In genomic region chr17:47064592-47065306, GRCm38 (mm10) we compare ENCODE assay signal across 10 mouse cellular contexts. TPM values are rescaled to one million over a fixed set of nuclear protein-coding genes. Genes with fewer than 3 reads are reported as not detected.
DNase-seq lines count a peak whose midpoint lies in the region; ATAC-seq and TF ChIP-seq lines count a peak whose summit lies in the region.
"Had no signal": no experiment of that assay in that cellular context is flagged by ENCODE, and none has a peak within 500 bp of the region (broad histone marks: within the 10 kb centered on the region; RNA-seq: fewer than 3 reads in every experiment).

No protein-coding gene starts in this region.

- no peak overlapping the region for H3K27ac ChIP-seq in kidney, embryonic 14.5 days (ENCODE audit: low read depth, low read length)
- no peak overlapping the region for H3K27ac ChIP-seq in midbrain, embryonic 10.5 days (replicated peaks)

- H3K36me3 ChIP-seq in kidney, embryonic 14.5 days (ENCODE audit: control insufficient read depth, insufficient read depth, low read length), result no peaks in the 10 kb centered on the region
- H3K36me3 ChIP-seq in myocyte (ENCODE audit: control insufficient read depth, insufficient read depth), result no peaks in the 10 kb centered on the region
- H3K36me3 ChIP-seq in midbrain, embryonic 10.5 days, result no peaks in the 10 kb centered on the region

- H3K27me3 ChIP-seq in kidney, embryonic 14.5 days (ENCODE audit: control insufficient read depth, insufficient read depth, low read length), result no peaks in the 10 kb centered on the region
- H3K27me3 ChIP-seq in myocyte (ENCODE audit: control insufficient read depth, insufficient read depth, insufficient read length), result no peaks in the 10 kb centered on the region
- no peaks in the 10 kb centered on the region for H3K27me3 ChIP-seq in midbrain, embryonic 10.5 days (ENCODE audit: low read depth, poor library complexity, severe bottlenecking)

- H3K9me3 ChIP-seq in kidney, embryonic 14.5 days (ENCODE audit: control insufficient read depth, low read length), result no peaks in the 10 kb centered on the region
- H3K9me3 ChIP-seq in midbrain, embryonic 10.5 days (replicated peaks), result 0 out of 2 replicates have a peak, but pooled peaks cover 5% of the 10 kb centered on the region

- peak; percentile 28 for DNase-seq in kidney, adult 18-20 months
- DNase-seq in Muller cell, postnatal 12 days (ENCODE audit: inconsistent ontology term), result peak; percentile 63
- peak; percentile 86 to 90 for DNase-seq in adrenal gland, postnatal 36 days
- DNase-seq in midbrain, embryonic 10.5 days (ENCODE audit: low spot score), result no peak
- DNase-seq: cerebellum, adult 11 months had no signal

- H3K4me3 ChIP-seq in kidney, embryonic 14.5 days (ENCODE audit: low read length), result no peak overlapping the region
- no peak overlapping the region for H3K4me3 ChIP-seq in myocyte
- H3K4me3 ChIP-seq in midbrain, embryonic 10.5 days, result no peak overlapping the region

- peaks cover 4% of the 10 kb centered on the region; the same call in 1 of the 2 replicates for H3K4me1 ChIP-seq in kidney, embryonic 14.5 days (ENCODE audit: control insufficient read depth, insufficient read depth, low read length)
- H3K4me1 ChIP-seq in midbrain, embryonic 10.5 days, result peaks cover 6% of the 10 kb centered on the region; the same call in 1 of the 2 replicates

- no peak overlapping the region for H3K4me2 ChIP-seq in kidney, embryonic 14.5 days (replicated peaks; ENCODE audit: low read depth, low read length)
- peak overlapping the region; percentile 49 for H3K4me2 ChIP-seq in myocyte (ENCODE audit: low read depth)

- ATAC-seq in kidney, embryonic 14.5 days (ENCODE audit: low FRiP score, low TSS enrichment), result no peak
- no peak for ATAC-seq in CD4-positive, CD25-positive, alpha-beta regulatory T cell, adult 4 months
- ATAC-seq in inflammation-experienced regulatory T-cells, adult 6 months, result no peak
- ATAC-seq: intestine, postnatal 0 days had no signal

- H3ac ChIP-seq in myocyte (ENCODE audit: control insufficient read depth, insufficient read length), result no peak overlapping the region

- no peak for TF ChIP-seq POLR2A in myocyte (IDR thresholded peaks at IDR 0.05; ENCODE audit: insufficient read length, low read depth)

- H3K79me2 ChIP-seq in myocyte (ENCODE audit: control insufficient read depth, insufficient read depth), result no peaks in the 10 kb centered on the region

- no peak overlapping the region for H3K9ac ChIP-seq in kidney, embryonic 14.5 days (ENCODE audit: low read depth, low read length)

- 74% methylated on average over 14 of the region's 14 CpGs for WGBS in kidney, embryonic 14.5 days
- WGBS in midbrain, embryonic 10.5 days, result 77% methylated on average over 14 of the region's 14 CpGs

TF ChIP-seq in myocyte, 11 proteins besides CTCF, POLR2A, EP300 and RAD21:
- TF ChIP-seq USF1 (IDR thresholded peaks at IDR 0.05; ENCODE audit: low read depth), result peak; percentile 74
- TF ChIP-seq MAX (IDR thresholded peaks at IDR 0.05; ENCODE audit: low read depth), result peak; percentile 34
- TF ChIP-seq SRF (IDR thresholded peaks at IDR 0.05; ENCODE audit: control insufficient read depth, insufficient read length, low read depth), result no peak

RNA-seq across cellular contexts. Expression of gene Ubr2, which starts 54.4 kb away (rescaled TPM):
- 18.9 and 30.4 TPM in 2 replicates for polyA plus RNA-seq in kidney, embryonic 14.5 days (2014; fragmentation: Nextera tagmentation; extraction: Ambion mirVana)
- 10 to 100 TPM; 71.2 to 83.7 TPM for total RNA-seq in adrenal gland, postnatal 36 days (2021)
- polyA plus RNA-seq in myocyte (2012; fragmentation: generic; extraction: Trizol), result 36.9 TPM
- polyA plus RNA-seq in CD4-positive, CD25-positive, alpha-beta regulatory T cell, adult 4 months (2017; shearing (Covaris generic)), result 10 to 100 TPM; 13.7 to 20.3 TPM
- polyA plus RNA-seq in inflammation-experienced regulatory T-cells, adult 6 months (2017; shearing (Covaris generic)), result 10 to 100 TPM; 12.1 to 19.4 (median 13.2) TPM
- polyA plus RNA-seq in midbrain, embryonic 10.5 days (2016; fragmentation: Nextera tagmentation; extraction: Ambion mirVana), result 15.5 and 16.5 TPM in 2 replicates
